ENCODE assay signal across 13 mouse cellular contexts in the genomic region with DNA sequence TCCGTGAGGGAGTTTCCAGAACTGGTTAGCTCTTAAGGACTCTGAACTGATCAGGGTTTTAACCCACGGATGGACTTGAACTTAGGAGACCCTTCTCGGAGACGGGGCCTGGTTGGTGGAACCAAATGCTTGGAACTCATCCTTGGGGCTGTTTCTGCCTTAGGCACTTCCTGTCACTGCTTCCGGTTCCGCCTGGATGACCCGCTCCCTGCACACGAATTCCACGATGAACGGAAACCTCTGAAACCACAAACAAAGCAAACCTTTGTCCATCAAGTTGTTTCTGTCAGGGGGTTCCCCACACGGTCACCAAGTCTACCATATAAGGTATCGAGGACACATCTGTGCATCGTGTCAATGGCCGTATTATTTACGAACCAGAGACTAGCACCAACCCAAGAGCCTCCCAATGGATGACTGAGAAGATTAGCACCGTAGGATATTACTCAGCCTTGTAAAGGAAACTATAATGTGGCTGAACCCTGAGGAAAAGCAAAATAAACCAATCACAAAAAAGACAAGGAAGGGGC. TPM values are rescaled to one million over a fixed set of nuclear protein-coding genes. Genes with fewer than 3 reads are reported as not detected.
DNase-seq lines count a peak whose midpoint lies in the region; ATAC-seq and TF ChIP-seq lines count a peak whose summit lies in the region.
"Had no signal": no experiment of that assay in that cellular context is flagged by ENCODE, and none has a peak within 500 bp of the region (broad histone marks: within the 10 kb centered on the region; RNA-seq: fewer than 3 reads in every experiment).

No protein-coding gene starts in this region.

- H3K9me3 ChIP-seq in kidney, embryonic 16.5 days (ENCODE audit: low read length), result no peaks in the 10 kb centered on the region
- H3K9me3 ChIP-seq in embryonic facial prominence, embryonic 12.5 days, result no peaks in the 10 kb centered on the region
- no peaks in the 10 kb centered on the region for H3K9me3 ChIP-seq in liver, postnatal 0 days (ENCODE audit: low read length)

- H3K9ac ChIP-seq in kidney, embryonic 16.5 days (replicated peaks; ENCODE audit: low read length), result no peak overlapping the region
- H3K9ac ChIP-seq in embryonic facial prominence, embryonic 12.5 days, result no peak overlapping the region
- H3K9ac ChIP-seq in liver, postnatal 0 days (replicated peaks), result no peak overlapping the region
- H3K9ac ChIP-seq: heart, embryonic 12.5 days had no signal

- TF ChIP-seq EP300 in liver, postnatal 0 days (IDR thresholded peaks at IDR 0.05; ENCODE audit: low read depth), result no peak

- 59% methylated on average over 16 of the region's 16 CpGs for WGBS in kidney, embryonic 16.5 days
- 39% methylated on average over 16 of the region's 16 CpGs for WGBS in embryonic facial prominence, embryonic 12.5 days
- WGBS in liver, postnatal 0 days (ENCODE audit: insufficient replicate concordance), result 47% methylated on average over 16 of the region's 16 CpGs

- H3K4me2 ChIP-seq in kidney, embryonic 16.5 days (replicated peaks; ENCODE audit: low read depth, low read length), result no peak overlapping the region
- H3K4me2 ChIP-seq in embryonic facial prominence, embryonic 12.5 days (replicated peaks), result no peak overlapping the region
- no peak overlapping the region for H3K4me2 ChIP-seq in liver, postnatal 0 days (ENCODE audit: low read depth, low read length)
- H3K4me2 ChIP-seq: heart, embryonic 12.5 days had no signal

- H3K4me3 ChIP-seq in kidney, embryonic 16.5 days (ENCODE audit: low read length), result no peak overlapping the region
- no peak overlapping the region for H3K4me3 ChIP-seq in embryonic facial prominence, embryonic 12.5 days
- H3K4me3 ChIP-seq in liver, postnatal 0 days (ENCODE audit: low read depth, low read length), result no peak overlapping the region
- H3K4me3 ChIP-seq: heart, embryonic 12.5 days had no signal

- peaks cover 5% of the 10 kb centered on the region; the same call in 1 of the 2 replicates for H3K4me1 ChIP-seq in kidney, embryonic 16.5 days (ENCODE audit: insufficient read depth, low read length)
- peaks cover under 1% of the 10 kb centered on the region; the same call in 1 of the 2 replicates for H3K4me1 ChIP-seq in embryonic facial prominence, embryonic 12.5 days
- peaks cover 9% of the 10 kb centered on the region; the same call in 1 of the 2 replicates for H3K4me1 ChIP-seq in liver, postnatal 0 days (ENCODE audit: insufficient read depth)
- H3K4me1 ChIP-seq: heart, embryonic 12.5 days had no signal

- no peak for ATAC-seq in kidney, embryonic 16.5 days (ENCODE audit: low FRiP score, low TSS enrichment)
- ATAC-seq in embryonic facial prominence, embryonic 12.5 days (ENCODE audit: insufficient number of reproducible peaks, insufficient read depth, low FRiP score, low TSS enrichment), result 0 out of 2 replicates have a peak, but pooled peaks have one; percentile 28
- ATAC-seq in liver, postnatal 0 days, result peak; percentile 9; the same call in 1 of the 2 replicates
- ATAC-seq: CD4-positive, CD25-positive, alpha-beta regulatory T cell, adult 4 months; lung, postnatal 0 days had no signal

- H3K27me3 ChIP-seq in kidney, embryonic 16.5 days (ENCODE audit: insufficient read depth, low read length), result no peaks in the 10 kb centered on the region
- H3K27me3 ChIP-seq in embryonic facial prominence, embryonic 12.5 days, result no peaks in the 10 kb centered on the region
- H3K27me3 ChIP-seq in liver, postnatal 0 days (ENCODE audit: insufficient read depth, low read length), result no peaks in the 10 kb centered on the region
- H3K27me3 ChIP-seq: heart, embryonic 12.5 days had no signal

- peak overlapping the region; percentile 7; the same call in 1 of the 2 replicates for H3K27ac ChIP-seq in kidney, embryonic 16.5 days (ENCODE audit: low read length)
- H3K27ac ChIP-seq in embryonic facial prominence, embryonic 12.5 days, result no peak overlapping the region
- H3K27ac ChIP-seq in liver, postnatal 0 days (ENCODE audit: low read depth), result no peak overlapping the region

- no peaks in the 10 kb centered on the region for H3K36me3 ChIP-seq in kidney, embryonic 16.5 days (ENCODE audit: insufficient read depth, low read length)
- H3K36me3 ChIP-seq in embryonic facial prominence, embryonic 12.5 days, result no peaks in the 10 kb centered on the region
- H3K36me3 ChIP-seq in liver, postnatal 0 days (replicated peaks; ENCODE audit: insufficient read depth, low read length), result no peaks in the 10 kb centered on the region
- H3K36me3 ChIP-seq: heart, embryonic 12.5 days had no signal

- no peak for DNase-seq in kidney, postnatal 4 days
- peak; percentile 84 for DNase-seq in Muller cell, postnatal 12 days (ENCODE audit: inconsistent ontology term)
- no peak for DNase-seq in liver, postnatal 0 days
- DNase-seq in thymus, postnatal 4 days, result no peak
- no peak for DNase-seq in thymus, postnatal 36 days
- DNase-seq: gastrocnemius, postnatal 25 days; heart, postnatal 36 days; thymus, postnatal 25 days had no signal

- no peak for TF ChIP-seq CTCF in liver, postnatal 0 days (IDR thresholded peaks at IDR 0.05; ENCODE audit: low read depth)

RNA-seq across cellular contexts. Expression of gene Scarb1, which starts 20.2 kb away (rescaled TPM):
- polyA plus RNA-seq in kidney, embryonic 16.5 days (2015; fragmentation: Nextera tagmentation; extraction: Ambion mirVana), result 91.8 and 103 TPM in 2 replicates
- polyA plus RNA-seq in embryonic facial prominence, embryonic 12.5 days (2016; fragmentation: Nextera tagmentation; extraction: Ambion mirVana), result 38.8 and 40.6 TPM in 2 replicates
- 105 and 109 TPM in 2 replicates for polyA plus RNA-seq in liver, postnatal 0 days (2015; fragmentation: Nextera tagmentation; extraction: Ambion mirVana)

RNA-seq across cellular contexts. Expression of gene Gm10382, which starts 28.1 kb away (rescaled TPM):
- polyA plus RNA-seq in kidney, embryonic 16.5 days (2015; fragmentation: Nextera tagmentation; extraction: Ambion mirVana), result 0.34 and 0.51 TPM in 2 replicates
- polyA plus RNA-seq in embryonic facial prominence, embryonic 12.5 days (2016; fragmentation: Nextera tagmentation; extraction: Ambion mirVana), result 0.31 TPM in 2 replicates
- polyA plus RNA-seq in liver, postnatal 0 days (2015; fragmentation: Nextera tagmentation; extraction: Ambion mirVana), result 0.17 and 0.18 TPM in 2 replicates

RNA-seq across cellular contexts. Expression of gene Ubc, which starts 29.0 kb away (rescaled TPM):
- 1,279 and 1,344 TPM in 2 replicates for polyA plus RNA-seq in kidney, embryonic 16.5 days (2015; fragmentation: Nextera tagmentation; extraction: Ambion mirVana)
- polyA plus RNA-seq in embryonic facial prominence, embryonic 12.5 days (2016; fragmentation: Nextera tagmentation; extraction: Ambion mirVana), result 1,075 and 1,101 TPM in 2 replicates
- 369 and 531 TPM in 2 replicates for polyA plus RNA-seq in liver, postnatal 0 days (2015; fragmentation: Nextera tagmentation; extraction: Ambion mirVana)
